Mouse (Mus musculus) induced T-regulatory cell, adult 2 months (primary cell): Measurements from ENCODE around the gene Vmn1r66.
"Not testable (repeated sequence)": the region's sequence is repeated elsewhere in the genome, so short reads cannot be mapped to it uniquely, and the experiment has no call there.

ENCODE experiments used
- DNase-seq: peaks from one replicate; pipeline ENCODE4 v3.0.0-alpha.2; 2012; ENCODE audit warnings: low read depth

Gene Vmn1r66

DNA sequence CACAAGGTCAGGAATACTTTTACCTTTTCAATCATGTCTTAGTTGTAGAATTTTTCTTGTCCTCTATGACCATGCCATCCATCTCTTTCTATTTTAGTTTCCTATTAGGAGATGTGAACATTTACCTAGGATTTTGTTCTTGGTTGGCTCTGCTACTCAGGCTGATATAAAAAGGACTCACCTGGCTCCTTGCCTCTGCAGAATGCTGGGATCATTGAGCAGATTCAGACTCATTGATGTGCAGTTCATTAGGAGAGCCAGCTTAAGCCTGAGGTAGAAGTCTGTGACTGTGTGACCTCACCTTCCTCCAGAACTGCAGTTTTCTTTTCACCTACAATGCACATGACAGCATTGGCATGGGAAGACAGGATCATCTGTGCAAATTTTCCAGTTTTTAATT, at the start of gene Vmn1r66:
Gene Vmn1r66, minus strand, starts transcription at position 101 of the 400 bp plus-strand sequence.
- no peak for DNase-seq

DNA sequence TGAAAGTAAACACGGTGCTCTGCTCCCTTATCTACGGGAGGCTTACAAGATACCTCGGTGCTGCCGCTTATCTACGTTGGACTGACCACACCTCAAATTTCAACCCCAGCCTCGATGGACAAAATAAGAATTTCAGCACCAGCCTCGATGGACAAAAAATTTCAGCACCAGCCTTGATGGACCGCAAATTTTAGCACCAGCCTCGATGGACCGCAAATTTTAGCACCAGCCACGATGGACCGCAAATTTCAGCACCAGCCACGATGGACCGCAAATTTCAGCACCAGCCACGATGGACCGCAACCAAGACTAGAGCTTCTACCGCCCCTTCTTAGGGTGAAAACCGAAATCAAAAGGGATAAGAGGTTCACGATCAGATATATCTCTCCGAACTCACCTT, 47.7 kb upstream of the Vmn1r66 start:
- DNase-seq = not testable (repeated sequence)

DNA sequence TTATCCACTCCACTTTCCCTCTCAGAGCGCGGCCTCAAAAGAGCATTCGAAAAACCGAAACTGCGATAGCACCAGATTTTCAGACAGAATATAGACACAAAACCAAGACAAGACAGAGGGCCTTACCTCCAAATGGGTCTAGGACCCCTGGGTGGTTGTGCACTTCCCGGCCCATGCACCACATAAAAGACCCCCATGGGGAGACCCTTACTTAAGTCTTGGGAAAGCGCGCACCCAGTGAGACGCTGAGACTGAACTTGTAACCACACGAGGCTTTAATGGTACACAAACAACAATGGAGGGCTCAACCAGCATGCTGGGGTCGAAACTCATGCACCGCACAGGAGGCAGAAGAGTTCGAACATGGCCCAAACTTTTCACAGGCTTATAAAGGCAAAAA, 25.7 kb downstream of the Vmn1r66 start:
- DNase-seq = no peak

DNA sequence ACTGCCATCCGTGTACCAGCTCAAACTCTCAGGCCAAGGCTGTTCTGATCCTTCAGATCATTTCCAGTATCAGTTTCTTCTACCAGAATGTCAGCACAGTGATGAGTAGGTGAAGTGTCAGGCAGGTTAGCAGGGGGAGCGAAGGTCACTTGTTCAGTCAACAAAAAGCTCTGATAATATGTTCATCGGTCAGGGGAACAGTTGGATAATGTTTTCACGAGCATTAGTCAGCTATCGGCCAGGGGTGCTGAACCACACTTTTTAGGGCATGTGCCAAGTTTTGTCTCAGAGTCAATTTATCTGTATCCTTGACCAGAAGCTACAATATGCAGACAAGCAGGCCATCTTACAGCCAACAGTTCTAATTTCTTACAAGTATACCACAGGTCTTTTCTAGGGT, 28.7 kb downstream of the Vmn1r66 start:
- DNase-seq = no peak
